Mouse (Mus musculus) cerebellum, adult 2 months (tissue): ENCODE data around the gene Tmem161a. TPM values are rescaled to one million over a fixed set of nuclear protein-coding genes. Genes with fewer than 3 reads are reported as not detected.

ENCODE experiments used
- DNase-seq, 2 experiments: peaks; one replicate each; pipeline ENCODE4 v3.0.0; 2021
- H3K27ac ChIP-seq: fragments of 200-500 bp; 2 replicates; pipeline ENCODE4 v1.5.1; 2012; ENCODE audit warnings: low read length, control low read depth, inconsistent platforms; ENCODE audit not compliant: insufficient read depth
- H3K27me3 ChIP-seq: fragments of 200-500 bp; 2 replicates; pipeline ENCODE4 v1.6.1; 2012; ENCODE audit warnings: inconsistent platforms, mild to moderate bottlenecking, low read length, moderate library complexity; ENCODE audit not compliant: control insufficient read depth, insufficient read depth
- H3K4me1 ChIP-seq: fragments of 200-500 bp; 2 replicates; pipeline ENCODE4 v1.6.1; 2011; ENCODE audit warnings: low read length; ENCODE audit not compliant: control insufficient read depth, insufficient read depth
- H3K4me3 ChIP-seq: fragments of 200-500 bp; replicated peaks from 2 replicates; pipeline ENCODE3; 2011; ENCODE audit warnings: mild to moderate bottlenecking, low read depth, low read length, control low read depth; ENCODE audit not compliant: insufficient read depth
- CTCF ChIP-seq: fragments of 200-500 bp; IDR thresholded peaks from 2 replicates; pipeline ENCODE4 v1.5.1; 2011; ENCODE audit warnings: low read depth, mild to moderate bottlenecking, control low read depth, low read length, moderate library complexity, borderline replicate concordance; ENCODE audit not compliant: insufficient read depth
- POLR2A ChIP-seq: fragments of 200-500 bp; IDR thresholded peaks from 2 replicates; pipeline ENCODE4 v1.6.1; 2011; ENCODE audit warnings: low read length, control low read depth, borderline replicate concordance; ENCODE audit not compliant: insufficient read depth
- WGBS: fragments of 180-500 bp; shearing (Covaris S2); methylation state at CpG from one replicate; pipeline ENCODE4 v1.1.7; 2018; 5-methylcytosine and 5-hydroxymethylcytosine counted together
- polyA plus RNA-seq: library from polyadenylated mRNA; depleted of rRNA; stranded (reverse); fragments of >200 nt; gene quantifications from 2 replicates; pipeline ENCODE4 v1.2.3, GENCODE M21; 2012

Gene Tmem161a
- polyA plus RNA-seq, 1 experiment: 66.0 TPM

DNA sequence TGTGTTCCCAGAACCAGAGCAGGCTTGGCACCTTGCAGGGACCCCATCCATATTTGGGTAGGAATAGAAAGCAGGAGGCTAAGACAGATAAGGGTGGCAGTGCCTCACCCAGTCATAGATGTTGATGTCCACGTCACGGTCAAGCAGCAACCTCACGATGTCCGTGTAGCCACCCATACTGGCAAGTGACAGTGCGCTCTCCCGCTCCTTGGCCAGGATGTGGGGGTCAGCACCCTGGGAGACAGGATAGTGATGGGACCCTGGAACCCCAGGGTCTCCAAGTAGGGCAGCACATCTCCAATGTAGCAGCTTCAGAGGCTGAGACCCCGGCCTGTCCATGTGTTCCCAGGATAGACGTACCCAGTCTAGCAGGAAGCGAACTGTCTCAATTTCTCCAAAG is 37.2 kb upstream of the Tmem161a start:
- no peak for DNase-seq
- H3K4me3 ChIP-seq: no peak overlapping the region
- no peaks in the 10 kb centered on the region for H3K27me3 ChIP-seq
- 90% methylated on average over 9 of the region's 9 CpGs for WGBS
- no peak overlapping the region for H3K27ac ChIP-seq
- TF ChIP-seq POLR2A (no peak), CTCF (no peak)
- H3K4me1 ChIP-seq: peaks cover 6% of the 10 kb centered on the region; the same call in 1 of the 2 replicates

DNA sequence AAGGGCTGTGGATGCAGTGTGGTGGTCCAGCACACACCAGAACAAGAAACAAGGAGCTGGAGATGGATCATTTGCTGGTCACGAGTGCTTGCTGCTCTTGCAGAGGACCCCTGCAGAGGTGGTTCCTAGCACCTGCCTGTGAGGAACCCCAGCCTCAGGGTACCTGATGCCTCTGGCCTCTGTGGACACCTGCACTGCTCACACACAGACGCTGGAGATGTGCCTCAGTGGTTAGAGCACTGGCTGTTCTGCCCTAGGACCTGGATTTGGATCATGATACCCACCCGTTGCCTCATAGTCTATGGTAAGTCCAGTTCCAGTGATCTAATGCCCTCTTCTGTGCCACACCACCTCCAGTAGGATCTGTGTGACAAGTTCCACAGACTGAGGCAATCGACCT is 35.6 kb upstream of the Tmem161a start:
- no peak overlapping the region for H3K4me3 ChIP-seq
- DNase-seq: no peak
- H3K4me1 ChIP-seq: peaks cover 13% of the 10 kb centered on the region
- no peaks in the 10 kb centered on the region for H3K27me3 ChIP-seq
- WGBS: 73% methylated on average over 4 of the region's 4 CpGs
- no peak overlapping the region for H3K27ac ChIP-seq
- TF ChIP-seq POLR2A (no peak), CTCF (no peak)

DNA sequence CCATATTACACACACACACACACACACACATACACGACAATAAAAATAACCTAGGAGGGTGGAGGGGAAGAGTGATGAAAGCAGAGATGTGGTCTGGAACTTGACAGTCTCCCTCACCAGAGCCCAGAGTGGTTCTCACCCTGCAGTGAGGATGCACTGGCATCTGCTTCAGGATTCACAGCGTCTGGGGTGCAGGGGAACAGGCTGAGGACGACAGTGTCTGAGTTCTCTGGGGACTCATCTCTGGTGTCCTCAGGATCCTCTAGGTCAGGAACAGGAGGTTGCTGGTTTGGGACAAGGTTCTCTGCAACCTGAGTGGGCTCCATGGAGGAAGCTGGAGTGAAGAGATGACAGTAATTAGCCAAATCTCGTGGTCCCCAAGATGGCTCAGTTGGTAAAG is 34.3 kb upstream of the Tmem161a start:
- no peak for TF ChIP-seq CTCF
- Histone ChIP-seq H3K27me3 (no peaks in the 10 kb centered on the region), H3K4me3 (peak overlapping the region; percentile 17), H3K4me1 (peaks cover 16% of the 10 kb centered on the region), H3K27ac (no peak overlapping the region)
- 65% methylated on average over 4 of the region's 4 CpGs for WGBS
- no peak for DNase-seq

DNA sequence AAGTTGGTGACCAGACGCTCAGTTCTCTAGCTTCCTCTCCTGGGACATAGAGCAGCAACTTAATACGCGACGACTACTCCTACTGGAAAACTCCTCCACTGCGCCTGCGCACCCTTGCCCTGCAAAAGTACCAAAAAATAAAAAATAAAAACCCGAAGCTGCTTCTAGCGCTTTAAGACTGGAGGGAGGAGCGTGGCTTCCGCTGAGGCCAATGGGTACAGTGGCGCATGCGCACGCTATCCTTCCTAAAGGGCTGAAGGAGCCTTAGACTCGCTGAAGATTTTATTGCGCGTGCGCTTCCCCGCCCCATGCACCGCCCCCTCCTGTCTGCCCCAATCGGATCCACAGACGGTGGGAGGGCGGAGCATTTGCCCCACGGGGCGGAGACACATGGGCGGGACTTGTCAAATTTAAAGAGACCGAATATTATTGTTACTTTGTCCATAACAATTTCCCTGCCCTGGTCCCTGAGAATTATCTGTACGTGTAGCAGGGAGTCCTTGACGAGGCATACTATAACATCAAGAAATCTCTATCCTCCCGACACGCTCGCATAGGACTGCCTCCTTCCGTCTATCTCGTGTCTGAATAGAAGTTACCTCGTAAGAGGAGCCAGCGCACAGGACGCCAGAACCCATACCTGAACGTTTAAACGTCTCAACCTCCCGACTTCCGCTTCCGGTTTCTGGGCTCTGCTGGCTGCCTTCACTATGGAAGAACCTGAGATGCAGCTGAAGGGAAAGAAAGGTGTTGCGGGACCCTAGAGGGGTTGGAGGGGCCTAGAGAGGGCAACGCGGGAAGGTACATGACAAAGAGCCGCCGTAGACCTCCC is 32.9 kb upstream of the Tmem161a start, which contains the start of the genes Rfxank, Borcs8 and Mef2b:
TSS of gene Rfxank (minus strand) at position 129 of the 832 bp plus-strand sequence.
TSS of gene Borcs8 (plus strand) at position 474 of the 832 bp plus-strand sequence.
TSS of gene Mef2b (plus strand) at position 686 of the 832 bp plus-strand sequence.
- Histone ChIP-seq H3K27ac (peak within 1 kb of the TSS; percentile 9; the same call in 1 of the 2 replicates), H3K4me1 (peaks cover 16% of the 10 kb centered on the region), H3K27me3 (no peaks in the 10 kb centered on the region), H3K4me3 (peak within 1 kb of the TSS; percentile 80)
- under 1% methylated on average over 46 of the region's 46 CpGs for WGBS
- TF ChIP-seq CTCF: no peak
- peak; percentile 82; the same call in 1 of the 2 replicates for TF ChIP-seq POLR2A
- peak; percentile 98 to 99 for DNase-seq

DNA sequence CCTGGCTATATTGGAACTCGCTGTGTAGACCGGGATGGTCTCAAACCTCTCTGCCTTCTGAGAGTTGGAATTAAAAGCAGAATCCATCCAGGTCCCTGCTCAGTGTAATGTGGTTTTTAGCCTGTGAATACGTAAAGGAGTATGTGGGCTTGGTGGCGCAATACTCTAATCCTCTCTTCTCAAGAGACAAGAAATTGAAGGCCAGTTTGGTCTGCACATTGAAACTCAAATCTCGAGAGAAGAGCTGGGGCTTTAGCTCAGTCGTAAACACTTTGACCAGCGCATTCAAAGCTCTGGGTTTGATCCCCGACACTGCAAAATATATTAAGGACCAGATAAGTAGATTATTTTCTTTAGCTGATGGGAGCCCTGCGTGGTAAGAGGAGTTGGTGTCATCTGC is 32.2 kb upstream of the Tmem161a start:
- peaks cover 16% of the 10 kb centered on the region for H3K4me1 ChIP-seq
- WGBS: 8% methylated on average over 9 of the region's 9 CpGs
- peak overlapping the region; percentile 78 for H3K4me3 ChIP-seq
- TF ChIP-seq CTCF (no peak), POLR2A (no peak)
- no peak overlapping the region for H3K27ac ChIP-seq
- DNase-seq: no peak
- H3K27me3 ChIP-seq: no peaks in the 10 kb centered on the region

DNA sequence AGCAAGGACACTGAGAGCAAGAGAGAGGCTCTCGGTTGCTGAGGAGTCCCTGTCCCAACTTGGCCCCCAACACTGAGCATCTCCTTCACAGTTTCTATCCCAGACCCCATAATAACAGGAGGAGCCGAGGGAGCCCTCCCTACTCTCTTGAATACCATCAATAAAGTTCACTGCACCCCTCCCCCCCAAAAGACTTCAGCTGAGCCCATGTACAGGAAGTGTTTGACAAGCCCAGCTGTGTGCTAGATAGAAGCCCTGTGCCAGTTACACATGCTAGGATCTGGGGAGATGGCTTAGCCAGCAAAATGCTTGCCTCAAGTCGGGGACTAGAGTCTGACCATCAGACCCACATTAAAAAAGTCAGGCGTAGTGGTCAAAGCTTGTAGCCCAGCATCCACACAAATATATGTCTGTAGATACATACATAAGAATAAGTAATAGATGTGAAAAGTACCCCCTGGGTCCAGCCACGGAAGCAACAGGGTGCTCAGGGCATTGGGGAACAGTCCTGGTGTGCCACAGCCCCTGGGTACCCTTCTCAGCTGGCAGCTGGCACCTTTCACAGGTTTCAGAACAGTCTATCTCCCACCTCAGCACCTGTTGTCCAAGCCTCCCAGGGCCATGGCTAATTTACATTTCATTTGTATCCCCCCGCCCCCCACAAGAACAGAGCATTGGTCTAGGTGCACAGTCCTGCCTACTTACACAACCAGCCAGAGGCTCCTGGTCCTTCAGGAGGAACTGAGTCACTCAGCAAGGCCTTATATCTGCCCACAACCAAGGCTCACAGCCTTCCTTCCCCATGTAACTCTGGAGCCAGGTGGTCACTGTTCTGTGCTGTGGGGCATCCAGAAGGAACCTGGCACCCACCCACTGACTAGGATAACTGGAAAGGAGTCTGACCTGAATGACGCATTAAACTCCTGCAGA is 24.2 kb upstream of the Tmem161a start:
- DNase-seq: no peak
- H3K4me3 ChIP-seq: no peak overlapping the region
- H3K27ac ChIP-seq: no peak overlapping the region
- no peaks in the 10 kb centered on the region; the same call in 1 of the 2 replicates for H3K4me1 ChIP-seq
- TF ChIP-seq CTCF (no peak), POLR2A (no peak)
- no peaks in the 10 kb centered on the region for H3K27me3 ChIP-seq
- 80% methylated on average over 7 of the region's 7 CpGs for WGBS

DNA sequence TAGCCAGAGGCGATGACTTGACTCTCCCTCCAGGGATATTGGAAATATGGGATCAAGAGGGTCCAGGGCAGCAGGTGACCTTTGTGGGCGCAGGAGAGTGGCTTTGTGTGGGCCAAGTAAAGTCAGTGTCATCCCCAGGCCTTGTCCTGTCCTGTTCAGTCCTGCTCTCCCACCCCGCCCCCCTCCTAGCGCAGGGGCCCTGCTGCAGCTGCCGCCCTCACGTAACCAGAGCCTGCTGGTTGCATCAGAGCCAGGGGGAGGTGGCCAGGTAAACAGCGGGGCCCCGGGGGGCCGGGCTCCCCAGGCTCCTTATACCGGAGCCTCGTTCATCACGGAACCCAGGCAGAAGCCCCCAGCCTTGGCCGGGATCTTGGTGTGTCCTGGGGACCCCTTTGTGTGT is 22.0 kb upstream of the Tmem161a start:
- no peak for DNase-seq
- TF ChIP-seq CTCF (no peak), POLR2A (no peak)
- Histone ChIP-seq H3K27ac (no peak overlapping the region), H3K4me1 (no peaks in the 10 kb centered on the region; the same call in 1 of the 2 replicates), H3K4me3 (no peak overlapping the region), H3K27me3 (no peaks in the 10 kb centered on the region)
- 20% methylated on average over 13 of the region's 13 CpGs for WGBS
